In the genomic region with DNA sequence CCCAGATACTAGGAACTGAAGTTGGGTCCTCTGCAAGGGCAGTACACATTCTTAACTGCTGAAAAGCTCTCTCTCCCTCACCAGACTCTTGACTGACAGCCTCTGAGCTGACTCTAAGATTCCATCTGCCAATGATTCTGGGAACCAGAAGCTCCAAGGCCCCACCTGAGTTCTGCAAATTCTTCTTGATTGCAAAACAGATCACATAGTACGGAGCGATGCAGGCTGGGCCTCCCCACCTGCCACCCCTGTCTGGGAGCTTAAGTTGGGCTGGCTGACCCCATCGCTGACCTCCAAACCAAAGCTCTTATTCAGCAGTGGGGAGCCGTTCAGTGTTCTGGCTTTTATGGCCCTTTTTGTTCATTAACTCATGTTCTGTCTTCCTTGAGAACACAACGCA, we compare ENCODE assay signal across 17 mouse cellular contexts. TPM values are rescaled to one million over a fixed set of nuclear protein-coding genes. Genes with fewer than 3 reads are reported as not detected.
DNase-seq lines count a peak whose midpoint lies in the region; ATAC-seq and TF ChIP-seq lines count a peak whose summit lies in the region.
"Had no signal": no experiment of that assay in that cellular context is flagged by ENCODE, and none has a peak within 500 bp of the region (broad histone marks: within the 10 kb centered on the region; RNA-seq: fewer than 3 reads in every experiment).

No protein-coding gene starts in this region.

- DNase-seq in gastrocnemius, adult 2 months = no peak
- no peak for DNase-seq in gastrocnemius, postnatal 4 days (ENCODE audit: low spot score in 2 of 2)
- DNase-seq in NIH3T3 (ENCODE audit: low read depth) = peak; percentile 48
- DNase-seq in kidney, postnatal 25 days = peak; percentile 76 to 94
- DNase-seq in right cerebral cortex, adult 2 months (ENCODE audit: low spot score in 2 of 2) = no peak
- no peak for DNase-seq in cerebellum, adult 9-11 months
- DNase-seq: adrenal gland, postnatal 14 days; cerebellum, adult 18-20 months; gastrocnemius, postnatal 10 days; layer of hippocampus, adult 9-11 months; thymus, postnatal 14 days had no signal

- no peak overlapping the region for H3K4me2 ChIP-seq in intestine, postnatal 0 days (replicated peaks; ENCODE audit: low read depth)
- H3K4me2 ChIP-seq: liver, embryonic 15.5 days; neural tube, embryonic 13.5 days had no signal

- H3K4me3 ChIP-seq in gastrocnemius, adult 2 months = no peak overlapping the region
- no peak overlapping the region for H3K4me3 ChIP-seq in intestine, postnatal 0 days (ENCODE audit: low read depth, low read length)
- H3K4me3 ChIP-seq: forebrain, embryonic 10.5 days; liver, embryonic 15.5 days; neural tube, embryonic 13.5 days had no signal

- no peaks in the 10 kb centered on the region for H3K9me3 ChIP-seq in intestine, postnatal 0 days (ENCODE audit: control insufficient read depth)
- H3K9me3 ChIP-seq: forebrain, embryonic 10.5 days; liver, embryonic 15.5 days; neural tube, embryonic 13.5 days had no signal

- 0 out of 2 replicates have a peak, but pooled peaks cover 5% of the 10 kb centered on the region for H3K4me1 ChIP-seq in intestine, postnatal 0 days (replicated peaks; ENCODE audit: control insufficient read depth, insufficient read depth, low read length)
- H3K4me1 ChIP-seq: liver, embryonic 15.5 days had no signal

- H3K9ac ChIP-seq in intestine, postnatal 0 days (ENCODE audit: low read depth, low read length) = no peak overlapping the region
- H3K9ac ChIP-seq: liver, embryonic 15.5 days; neural tube, embryonic 13.5 days had no signal

- intact Hi-C loops in gastrocnemius, adult 2 months (cut with DNase I) = no loop called here

- H3K27ac ChIP-seq in gastrocnemius, adult 2 months = peak overlapping the region; percentile 32
- peak overlapping the region; percentile 41; the same call in 1 of the 2 replicates for H3K27ac ChIP-seq in intestine, postnatal 0 days (ENCODE audit: low read depth, low read length)
- H3K27ac ChIP-seq: forebrain, embryonic 10.5 days; liver, embryonic 15.5 days; neural tube, embryonic 13.5 days had no signal

- peak; percentile 52 for ATAC-seq in intestine, postnatal 0 days
- ATAC-seq: activated CD4-positive, CD25-positive, alpha-beta regulatory T cell, adult 4 months had no signal

- 35% methylated on average over 5 of the region's 5 CpGs for WGBS in intestine, postnatal 0 days

- TF ChIP-seq CTCF in gastrocnemius, adult 2 months (IDR thresholded peaks at IDR 0.05) = no peak
- no peak for TF ChIP-seq CTCF in intestine, postnatal 0 days (IDR thresholded peaks at IDR 0.05; ENCODE audit: low read depth)

- H3K36me3 ChIP-seq in intestine, postnatal 0 days (ENCODE audit: control insufficient read depth, insufficient read depth) = no peaks in the 10 kb centered on the region
- H3K36me3 ChIP-seq: forebrain, embryonic 10.5 days; liver, embryonic 15.5 days; neural tube, embryonic 13.5 days had no signal

- H3K27me3 ChIP-seq in intestine, postnatal 0 days (replicated peaks; ENCODE audit: control insufficient read depth, insufficient read depth, low read length) = no peaks in the 10 kb centered on the region

RNA-seq across cellular contexts. Expression of gene Gpx3, which starts 4.8 kb away (rescaled TPM):
- 100 to 1,000 TPM in 1 of 2 experiments, 10 to 100 TPM in 1; 46.5 to 139 TPM for total RNA-seq in gastrocnemius, adult 2 months (2021)
- 10 to 100 TPM; 26.2 to 33.7 TPM for total RNA-seq in gastrocnemius, postnatal 4 days (2021)
- 6,664 and 6,785 TPM in 2 replicates for polyA plus RNA-seq in intestine, postnatal 0 days (2015; fragmentation: Nextera tagmentation; extraction: Ambion mirVana)
- total RNA-seq: monocyte, adult 5-6 weeks had no signal

RNA-seq across cellular contexts. Expression of gene Hint1, which starts 31.3 kb away (rescaled TPM):
- total RNA-seq in gastrocnemius, adult 2 months (2021) = 100 to 1,000 TPM; 186 to 220 TPM
- total RNA-seq in gastrocnemius, postnatal 4 days (2021) = 100 to 1,000 TPM; 291 TPM
- polyA plus RNA-seq in intestine, postnatal 0 days (2015; fragmentation: Nextera tagmentation; extraction: Ambion mirVana) = 1,016 and 1,041 TPM in 2 replicates

RNA-seq across cellular contexts. Expression of gene Lyrm7, which starts 36.8 kb away (rescaled TPM):
- total RNA-seq in gastrocnemius, adult 2 months (2021) = 10 to 100 TPM; 18.7 to 30.6 TPM
- total RNA-seq in gastrocnemius, postnatal 4 days (2021) = 10 to 100 TPM; 12.2 to 18.9 TPM
- 2.7 and 5.8 TPM in 2 replicates for polyA plus RNA-seq in intestine, postnatal 0 days (2015; fragmentation: Nextera tagmentation; extraction: Ambion mirVana)

Comparison
In these comparisons a context has a peak if more than half of its experiments do, and no peak if none do; other contexts are left out.
1. DNase-seq: peak in NIH3T3 (single experiment) and kidney, postnatal 25 days (2 of 2); none in gastrocnemius, adult 2 months (single experiment), gastrocnemius, postnatal 4 days (0 of 2), right cerebral cortex, adult 2 months (0 of 2) and cerebellum, adult 9-11 months (single experiment).